Mouse (Mus musculus) forebrain, embryonic 10.5 days (tissue): ENCODE data around the gene Traf3ip3. TPM values are rescaled to one million over a fixed set of nuclear protein-coding genes. Genes with fewer than 3 reads are reported as not detected.

ENCODE experiments used
- DNase-seq: peaks from one replicate; pipeline ENCODE4 v3.0.0-alpha.2; 2017; ENCODE audit warnings: low spot score; ENCODE audit errors: extremely low spot score
- H3K27ac ChIP-seq: fragments of 300-500 bp; sonication (generic); 2 replicates; pipeline ENCODE4 v1.5.1; 2016; ENCODE audit warnings: mild to moderate bottlenecking
- H3K27me3 ChIP-seq: fragments of 300-500 bp; sonication (generic); 2 replicates; pipeline ENCODE4 v1.6.1; 2016; ENCODE audit warnings: mild to moderate bottlenecking; ENCODE audit not compliant: poor library complexity, severe bottlenecking
- H3K36me3 ChIP-seq: fragments of 300-500 bp; sonication (generic); replicated peaks from 2 replicates; pipeline ENCODE4 v1.6.1; 2016; ENCODE audit warnings: mild to moderate bottlenecking, moderate library complexity
- H3K4me1 ChIP-seq: fragments of 300-500 bp; sonication (generic); 2 replicates; pipeline ENCODE4 v1.6.1; 2016
- H3K4me3 ChIP-seq: fragments of 300-500 bp; sonication (generic); 2 replicates; pipeline ENCODE4 v1.5.1; 2016; ENCODE audit warnings: mild to moderate bottlenecking, moderate library complexity
- H3K9me3 ChIP-seq: fragments of 300-500 bp; sonication (generic); 2 replicates; pipeline ENCODE4 v1.6.1; 2016; ENCODE audit warnings: mild to moderate bottlenecking, moderate library complexity
- WGBS: fragments of 180-500 bp; shearing (Covaris S2); methylation state at CpG from one replicate; pipeline ENCODE4 v1.1.7; 2016; 5-methylcytosine and 5-hydroxymethylcytosine counted together
- polyA plus RNA-seq: library from polyadenylated mRNA; unstranded; fragments of >200 nt; fragmentation: Nextera tagmentation; extraction: Ambion mirVana; gene quantifications from 2 replicates; pipeline ENCODE4 v1.2.1, GENCODE M21; 2016

Traf3ip3 gene
- polyA plus RNA-seq, result 1.5 and 2.0 TPM in 2 replicates

DNA sequence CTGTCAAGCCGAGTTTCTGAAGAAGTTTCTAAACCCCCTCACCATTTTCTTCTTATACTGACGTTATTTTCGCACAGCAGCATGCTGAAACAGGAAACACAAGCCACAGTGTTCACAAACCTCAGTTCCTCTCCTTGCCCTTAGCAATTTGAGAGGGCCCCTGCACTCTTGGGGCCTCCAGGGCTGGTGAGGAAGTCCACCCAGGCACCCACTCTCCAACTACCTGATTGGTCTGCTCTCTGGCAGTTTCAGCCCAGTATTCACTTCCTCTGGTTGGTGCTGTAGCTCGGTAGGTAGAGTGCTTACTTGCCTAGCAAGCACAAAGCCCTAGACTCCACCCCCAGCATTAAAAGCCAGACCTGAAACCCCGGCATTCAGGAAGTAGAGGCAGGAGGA is at the start of gene Traf3ip3:
Gene Traf3ip3 (minus strand): TSS at position 321 of the 396 bp plus-strand sequence.
- DNase-seq, result no peak
- 70% methylated on average over 5 of the region's 5 CpGs for WGBS
- H3K27me3 ChIP-seq, result no peaks in the 10 kb centered on the region
- no peaks in the 10 kb centered on the region for H3K36me3 ChIP-seq
- no peak within 1 kb of the TSS for H3K27ac ChIP-seq
- H3K4me3 ChIP-seq, result no peak within 1 kb of the TSS
- H3K9me3 ChIP-seq, result no peaks in the 10 kb centered on the region
- H3K4me1 ChIP-seq, result no peaks in the 10 kb centered on the region

DNA sequence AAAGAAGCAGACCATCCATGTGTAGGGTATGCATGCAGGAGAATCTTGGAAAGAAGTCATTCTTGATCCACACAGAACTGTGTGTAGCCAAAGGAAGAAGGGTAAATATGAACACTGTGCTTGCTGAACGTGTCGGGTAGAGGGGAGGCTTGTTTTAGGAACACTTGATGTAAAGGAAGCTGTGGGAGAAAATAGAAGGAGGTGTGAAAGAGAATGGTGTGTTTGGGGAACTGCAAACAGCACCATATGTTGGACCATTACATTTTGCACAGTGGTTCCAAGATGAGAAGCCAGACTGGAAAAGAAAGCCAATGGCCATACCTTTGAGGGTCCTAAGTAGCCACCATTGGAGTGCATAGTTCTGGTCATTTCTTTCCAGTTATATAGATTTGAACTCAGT is 48.5 kb upstream of the Traf3ip3 start:
- Histone ChIP-seq H3K4me1 (no peaks in the 10 kb centered on the region), H3K4me3 (no peak overlapping the region), H3K27me3 (no peaks in the 10 kb centered on the region), H3K36me3 (no peaks in the 10 kb centered on the region), H3K27ac (no peak overlapping the region), H3K9me3 (no peaks in the 10 kb centered on the region)
- no peak for DNase-seq
- WGBS, result 85% methylated on average over 2 of the region's 2 CpGs

- WGBS, result 89% methylated on average over 6 of the region's 6 CpGs
- H3K27ac ChIP-seq, result no peak overlapping the region
- no peaks in the 10 kb centered on the region for H3K27me3 ChIP-seq
- no peak overlapping the region for H3K4me3 ChIP-seq
- H3K9me3 ChIP-seq, result no peaks in the 10 kb centered on the region
- DNase-seq, result no peak
- 0 out of 2 replicates have a peak, but pooled peaks cover 5% of the 10 kb centered on the region for H3K4me1 ChIP-seq
- no peaks in the 10 kb centered on the region for H3K36me3 ChIP-seq
These were observed 42.7 kb upstream of the Traf3ip3 start for GRCm38 (mm10) chr1:193244235-193244634.

GRCm38 (mm10) chr1:193243571-193244193 is 42.2 kb upstream of the Traf3ip3 start:
- no peak overlapping the region for H3K4me3 ChIP-seq
- H3K9me3 ChIP-seq, result no peaks in the 10 kb centered on the region
- WGBS, result 82% methylated on average over 10 of the region's 10 CpGs
- H3K27ac ChIP-seq, result no peak overlapping the region
- H3K4me1 ChIP-seq, result 0 out of 2 replicates have a peak, but pooled peaks cover 5% of the 10 kb centered on the region
- no peaks in the 10 kb centered on the region for H3K27me3 ChIP-seq
- no peak for DNase-seq
- no peaks in the 10 kb centered on the region for H3K36me3 ChIP-seq

- Histone ChIP-seq H3K27me3 (no peaks in the 10 kb centered on the region), H3K36me3 (no peaks in the 10 kb centered on the region), H3K4me3 (no peak overlapping the region), H3K9me3 (no peaks in the 10 kb centered on the region), H3K4me1 (0 out of 2 replicates have a peak, but pooled peaks cover 5% of the 10 kb centered on the region), H3K27ac (no peak overlapping the region)
- WGBS, result 55% methylated on average over 4 of the region's 4 CpGs
- DNase-seq, result no peak
These were observed 41.4 kb upstream of the Traf3ip3 start for GRCm38 (mm10) chr1:193242863-193243262.

DNA sequence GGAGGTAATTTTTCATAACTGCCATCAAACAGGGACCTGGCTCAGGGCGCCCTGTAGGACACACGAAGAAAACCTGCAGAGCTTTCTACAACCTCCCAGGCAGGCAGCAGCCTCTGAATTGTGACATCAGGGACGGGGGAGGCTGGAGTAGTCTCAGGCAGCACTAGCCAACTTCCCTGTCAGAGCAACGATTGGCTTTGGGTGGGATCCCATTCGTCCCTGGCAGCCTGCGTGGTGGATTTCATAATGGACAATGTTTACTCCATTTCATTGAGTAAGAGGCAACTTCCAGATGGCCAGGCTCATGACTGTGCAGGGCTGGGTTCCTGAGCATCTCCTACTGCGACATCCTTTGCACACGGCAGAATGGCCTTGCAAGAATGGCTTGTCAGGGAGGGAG is 40.7 kb upstream of the Traf3ip3 start:
- Histone ChIP-seq H3K36me3 (no peaks in the 10 kb centered on the region), H3K4me3 (no peak overlapping the region), H3K27me3 (no peaks in the 10 kb centered on the region), H3K4me1 (0 out of 2 replicates have a peak, but pooled peaks cover 5% of the 10 kb centered on the region), H3K27ac (no peak overlapping the region), H3K9me3 (no peaks in the 10 kb centered on the region)
- DNase-seq, result no peak
- WGBS, result 87% methylated on average over 8 of the region's 8 CpGs

DNA sequence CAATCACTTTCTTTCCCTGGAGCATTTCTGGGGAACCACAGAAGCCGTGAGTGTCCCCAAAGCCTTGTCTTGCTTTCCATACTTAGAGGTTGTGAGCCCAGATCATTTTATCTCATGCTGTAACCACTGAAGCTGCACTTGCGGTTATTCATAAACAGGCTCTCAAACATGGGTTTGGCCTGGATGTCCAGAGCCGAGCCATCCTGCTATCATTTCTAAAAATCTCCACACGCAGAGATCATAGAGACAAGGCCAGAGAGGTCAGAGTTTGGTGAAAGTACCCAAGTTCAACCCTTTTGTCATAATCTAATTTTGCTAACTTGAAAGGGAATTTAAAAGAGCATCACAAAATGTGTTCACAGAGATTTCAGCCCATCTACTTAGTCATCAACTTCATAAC is 39.9 kb upstream of the Traf3ip3 start:
- H3K4me1 ChIP-seq, result 0 out of 2 replicates have a peak, but pooled peaks cover 5% of the 10 kb centered on the region
- 93% methylated on average over 4 of the region's 4 CpGs for WGBS
- no peaks in the 10 kb centered on the region for H3K36me3 ChIP-seq
- no peak for DNase-seq
- H3K4me3 ChIP-seq, result no peak overlapping the region
- H3K9me3 ChIP-seq, result no peaks in the 10 kb centered on the region
- no peaks in the 10 kb centered on the region for H3K27me3 ChIP-seq
- no peak overlapping the region for H3K27ac ChIP-seq

- Histone ChIP-seq H3K4me3 (no peak overlapping the region), H3K27me3 (no peaks in the 10 kb centered on the region), H3K9me3 (no peaks in the 10 kb centered on the region), H3K36me3 (no peaks in the 10 kb centered on the region), H3K27ac (no peak overlapping the region), H3K4me1 (0 out of 2 replicates have a peak, but pooled peaks cover 5% of the 10 kb centered on the region)
- 72% methylated on average over 4 of the region's 4 CpGs for WGBS
- no peak for DNase-seq
These were observed 36.9 kb upstream of the Traf3ip3 start for GRCm38 (mm10) chr1:193238426-193238825.

DNA sequence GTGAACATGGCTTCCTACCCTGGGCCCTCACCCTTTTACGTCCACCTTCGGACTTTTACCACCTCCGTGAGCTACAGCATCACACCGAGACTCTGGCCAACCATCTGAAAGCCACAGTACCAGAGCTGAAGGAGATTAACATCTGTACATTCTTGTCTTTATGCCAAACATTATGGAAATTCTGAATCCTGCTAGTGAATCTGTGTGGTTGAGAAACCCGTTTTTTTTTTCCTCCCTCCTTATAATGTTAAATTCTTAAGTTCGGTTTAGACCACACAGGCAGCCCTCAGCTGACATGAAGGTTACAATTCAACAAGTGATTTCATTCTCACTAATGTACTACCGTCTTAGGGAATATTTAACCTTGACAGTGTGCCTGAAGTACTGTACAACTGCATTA is 33.4 kb upstream of the Traf3ip3 start:
- Histone ChIP-seq H3K27ac (no peak overlapping the region), H3K9me3 (no peaks in the 10 kb centered on the region), H3K27me3 (no peaks in the 10 kb centered on the region), H3K4me1 (no peaks in the 10 kb centered on the region), H3K36me3 (no peaks in the 10 kb centered on the region), H3K4me3 (no peak overlapping the region)
- no peak for DNase-seq
- 91% methylated on average over 7 of the region's 7 CpGs for WGBS

GRCm38 (mm10) chr1:193234130-193234645 is 32.7 kb upstream of the Traf3ip3 start:
- WGBS, result 91% methylated on average over 2 of the region's 2 CpGs
- H3K36me3 ChIP-seq, result no peaks in the 10 kb centered on the region
- H3K4me1 ChIP-seq, result no peaks in the 10 kb centered on the region
- no peak for DNase-seq
- no peaks in the 10 kb centered on the region for H3K9me3 ChIP-seq
- H3K27me3 ChIP-seq, result no peaks in the 10 kb centered on the region
- no peak overlapping the region for H3K4me3 ChIP-seq
- H3K27ac ChIP-seq, result no peak overlapping the region

DNA sequence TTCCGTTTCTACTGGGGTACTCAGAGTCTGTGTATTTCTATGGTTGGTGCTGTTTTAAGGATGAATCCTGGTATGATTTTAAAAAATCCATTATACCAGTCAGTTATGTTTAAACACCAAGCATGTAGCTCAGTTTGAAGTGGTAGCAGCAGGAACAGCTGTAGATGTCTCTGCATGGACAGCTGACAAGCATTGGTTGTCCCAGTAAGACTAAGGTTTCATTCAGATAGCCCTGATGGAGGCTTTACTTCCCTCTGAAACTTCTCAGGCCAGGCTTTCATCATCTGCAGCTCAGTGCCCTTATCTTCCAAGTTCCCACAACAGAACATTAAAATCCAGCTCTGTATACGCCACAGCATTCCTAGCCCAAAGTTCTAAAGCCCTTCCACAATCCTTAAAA is 31.2 kb upstream of the Traf3ip3 start:
- WGBS, result 93% methylated on average over 2 of the region's 2 CpGs
- Histone ChIP-seq H3K27ac (no peak overlapping the region), H3K9me3 (no peaks in the 10 kb centered on the region), H3K4me3 (no peak overlapping the region), H3K36me3 (no peaks in the 10 kb centered on the region), H3K27me3 (no peaks in the 10 kb centered on the region), H3K4me1 (peaks cover 9% of the 10 kb centered on the region)
- DNase-seq, result no peak

GRCm38 (mm10) chr1:193230935-193231334 is 29.4 kb upstream of the Traf3ip3 start:
- Histone ChIP-seq H3K27ac (no peak overlapping the region), H3K4me3 (no peak overlapping the region), H3K36me3 (no peaks in the 10 kb centered on the region), H3K27me3 (no peaks in the 10 kb centered on the region), H3K9me3 (no peaks in the 10 kb centered on the region), H3K4me1 (peaks cover 23% of the 10 kb centered on the region)
- DNase-seq, result no peak
- whole genome bisulfite sequencing, result 75% methylated on average over 5 of the region's 5 CpGs

- H3K27me3 ChIP-seq, result no peaks in the 10 kb centered on the region
- no peaks in the 10 kb centered on the region for H3K36me3 ChIP-seq
- no peak overlapping the region for H3K27ac ChIP-seq
- H3K4me1 ChIP-seq, result peaks cover 27% of the 10 kb centered on the region
- 87% methylated on average over 3 of the region's 3 CpGs for WGBS
- DNase-seq, result no peak
- H3K9me3 ChIP-seq, result no peaks in the 10 kb centered on the region
- H3K4me3 ChIP-seq, result no peak overlapping the region
These were observed 29.0 kb upstream of the Traf3ip3 start for GRCm38 (mm10) chr1:193230531-193230930.
